Mouse (Mus musculus): ENCODE results near the gene Sp4. TPM values are rescaled to one million over a fixed set of nuclear protein-coding genes. Genes with fewer than 3 reads are reported as not detected.
A peak's percentile ranks its signal among the peaks of the same experiment; 100 is the strongest.

The Sp4 gene
- polyA plus RNA-seq, 1 experiment from 2014 or later: 14.5 TPM

- Histone ChIP-seq H3K4me1 (replicated peaks) (peaks cover 16% of the 10 kb centered on the region), H3K9ac (replicated peaks) (no peak overlapping the region)
- peak; percentile 49; the same call in 1 of the 2 replicates for ATAC-seq (ENCODE audit: insufficient number of reproducible peaks, insufficient read depth, low FRiP score, low TSS enrichment, low read depth)
Observed at GRCm38 (mm10) chr12:118186881-118187489, 114.3 kb downstream of the Sp4 start.

GRCm38 (mm10) chr12:118186120-118186880 lies 114.9 kb downstream of the Sp4 start:
- Histone ChIP-seq H3K36me3 (no peaks in the 10 kb centered on the region), H3K4me2 (no peak overlapping the region), H3K9me3 (no peaks in the 10 kb centered on the region), H3K4me3 (replicated peaks) (no peak overlapping the region), H3K9ac (replicated peaks) (no peak overlapping the region), H3K4me1 (replicated peaks) (peaks cover 16% of the 10 kb centered on the region), H3K27ac (0 out of 2 replicates have a peak overlapping the region, but pooled peaks have one; percentile 23), H3K27me3 (peaks cover 8% of the 10 kb centered on the region; the same call in 1 of the 2 replicates)
- ATAC-seq (ENCODE audit: insufficient number of reproducible peaks, insufficient read depth, low FRiP score, low TSS enrichment, low read depth): 0 out of 2 replicates have a peak, but pooled peaks have one; percentile 32
- 19% methylated on average over 4 of the region's 4 CpGs for WGBS

More at GRCm38 (mm10) chr12:118186881-118187489, 114.3 kb downstream of the Sp4 start:
- no peak overlapping the region for H3K4me2 ChIP-seq
- H3K4me3 ChIP-seq (replicated peaks): no peak overlapping the region
- no peaks in the 10 kb centered on the region for H3K9me3 ChIP-seq
- no peaks in the 10 kb centered on the region for H3K36me3 ChIP-seq
- no peak overlapping the region for H3K27ac ChIP-seq
- WGBS: 12% methylated on average over 4 of the region's 4 CpGs
- peaks cover 8% of the 10 kb centered on the region; the same call in 1 of the 2 replicates for H3K27me3 ChIP-seq

Other genes with a start within 250 kb of the Sp4 start
- gene Dnah11, start 102.4 kb downstream of the Sp4 start, polyA plus RNA-seq (2016; fragmentation: Nextera tagmentation; extraction: Ambion mirVana): 0.06 and 0.09 TPM in 2 replicates